Mouse (Mus musculus) midbrain, embryonic 12.5 days (tissue): ENCODE measurements at regions not wholly inside any gene's neighbourhood (a gene's known extent, or its start where the extent isn't known, plus 50 kb on each side); places are given as distances from the start of the nearest gene placed in this dataset.

ENCODE experiments used
- ATAC-seq: fragments of 200-750 bp; cut with Nextera tagmentation; 2 replicates; pipeline ENCODE4 v1.8.0; 2017; ENCODE audit warnings: low read depth, moderate TSS enrichment, moderate library complexity; ENCODE audit not compliant: low FRiP score
- H3K27ac ChIP-seq: fragments of 300-500 bp; sonication (generic); replicated peaks from 2 replicates; pipeline ENCODE4 v1.5.1; 2016; ENCODE audit warnings: mild to moderate bottlenecking
- H3K27me3 ChIP-seq: fragments of 300-500 bp; sonication (generic); 2 replicates; pipeline ENCODE4 v1.6.1; 2016; ENCODE audit warnings: mild to moderate bottlenecking
- H3K36me3 ChIP-seq: fragments of 300-500 bp; sonication (generic); 2 replicates; pipeline ENCODE4 v1.6.1; 2016
- H3K4me1 ChIP-seq: fragments of 300-500 bp; sonication (generic); 2 replicates; pipeline ENCODE4 v1.6.1; 2016
- H3K4me2 ChIP-seq: fragments of 300-500 bp; sonication (generic); replicated peaks from 2 replicates; pipeline ENCODE4 v1.6.1; 2016; ENCODE audit warnings: mild to moderate bottlenecking, moderate library complexity
- H3K4me3 ChIP-seq: fragments of 300-500 bp; sonication (generic); 2 replicates; pipeline ENCODE4 v1.5.1; 2016; ENCODE audit warnings: mild to moderate bottlenecking
- H3K9ac ChIP-seq: fragments of 300-500 bp; sonication (generic); replicated peaks from 2 replicates; pipeline ENCODE4 v1.6.1; 2016; ENCODE audit warnings: mild to moderate bottlenecking, moderate library complexity
- H3K9me3 ChIP-seq: fragments of 300-500 bp; sonication (generic); 2 replicates; pipeline ENCODE4 v1.6.1; 2016; ENCODE audit warnings: mild to moderate bottlenecking
- WGBS: fragments of 180-500 bp; shearing (Covaris S2); methylation state at CpG from one replicate; pipeline ENCODE4 v1.1.7; 2016; 5-methylcytosine and 5-hydroxymethylcytosine counted together

DNA sequence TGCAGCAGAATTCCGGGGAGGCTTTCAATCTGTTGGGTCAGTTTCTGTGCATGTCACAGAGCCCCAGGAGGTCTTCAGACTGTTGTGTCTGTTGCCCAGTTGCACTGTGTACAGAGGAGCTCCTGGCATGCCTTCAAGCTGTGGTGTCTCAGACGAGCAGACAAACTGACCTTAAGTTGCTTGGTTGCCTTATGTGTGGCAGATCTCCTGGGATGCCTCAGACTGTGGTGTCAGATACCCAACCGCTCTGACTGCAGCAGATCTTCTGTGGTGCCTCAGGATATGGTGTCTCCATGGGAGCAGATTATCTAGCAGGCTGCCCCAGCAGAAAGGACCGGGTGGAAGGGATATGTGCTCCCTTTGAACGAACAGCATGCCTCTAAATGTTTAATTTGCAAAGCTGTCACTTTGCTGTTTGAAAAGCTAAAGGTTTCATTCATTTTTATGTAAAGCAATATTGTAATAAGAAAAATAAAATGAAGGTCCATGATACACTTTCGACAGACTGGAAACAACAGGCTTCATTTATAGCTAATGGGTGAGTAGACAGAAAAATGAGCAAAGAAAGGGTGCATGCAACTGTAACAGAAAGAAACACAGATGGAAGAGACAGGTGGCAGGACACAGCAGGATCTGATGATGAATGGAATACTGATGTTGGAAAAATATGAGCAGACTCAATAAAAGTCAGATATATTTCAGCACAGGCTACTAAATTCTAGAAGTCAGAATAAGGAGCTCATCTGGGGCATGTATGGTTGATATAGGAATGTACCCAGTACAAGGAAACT lies 1060.0 kb downstream of the Serpinb8 start:
- H3K9ac ChIP-seq, result no peak overlapping the region
- no peaks in the 10 kb centered on the region for H3K9me3 ChIP-seq
- no peak overlapping the region for H3K4me3 ChIP-seq
- H3K27ac ChIP-seq, result no peak overlapping the region
- no peak overlapping the region for H3K4me2 ChIP-seq
- no peaks in the 10 kb centered on the region for H3K27me3 ChIP-seq
- no peaks in the 10 kb centered on the region for H3K36me3 ChIP-seq
- peak; percentile 30; the same call in 1 of the 2 replicates for ATAC-seq
- no peaks in the 10 kb centered on the region for H3K4me1 ChIP-seq
- 60% methylated on average over 6 of the region's 6 CpGs for WGBS

GRCm38 (mm10) chr1:108671026-108671425 lies 1081.2 kb downstream of the Serpinb8 start:
- no peaks in the 10 kb centered on the region for H3K9me3 ChIP-seq
- H3K27me3 ChIP-seq, result no peaks in the 10 kb centered on the region
- H3K4me1 ChIP-seq, result no peaks in the 10 kb centered on the region
- H3K27ac ChIP-seq, result no peak overlapping the region
- H3K36me3 ChIP-seq, result no peaks in the 10 kb centered on the region
- H3K9ac ChIP-seq, result no peak overlapping the region
- H3K4me2 ChIP-seq, result no peak overlapping the region
- no peak for ATAC-seq
- H3K4me3 ChIP-seq, result no peak overlapping the region
- WGBS, result 87% methylated on average over 2 of the region's 2 CpGs
